Mouse (Mus musculus): Measurements from ENCODE around the gene Sepsecs. TPM values are rescaled to one million over a fixed set of nuclear protein-coding genes. Genes with fewer than 3 reads are reported as not detected.

Gene Sepsecs
- polyA plus RNA-seq, 1 experiment from 2014 or later = 8.0 TPM

GRCm38 (mm10) chr5:52681111-52681510 lies 11.6 kb upstream of the Sepsecs start:
- Histone ChIP-seq H3K4me1 (ENCODE audit: control insufficient read depth, insufficient read depth, low read length) (no peaks in the 10 kb centered on the region), H3K27me3 (ENCODE audit: control insufficient read depth, insufficient read depth, low read length) (no peaks in the 10 kb centered on the region), H3K9me3 (replicated peaks; ENCODE audit: control insufficient read depth, low read length) (no peaks in the 10 kb centered on the region), H3K27ac (replicated peaks; ENCODE audit: low read depth, low read length) (no peak overlapping the region), H3K4me3 (ENCODE audit: low read depth, low read length) (no peak overlapping the region), H3K4me2 (ENCODE audit: low read depth, low read length) (no peak overlapping the region), H3K36me3 (replicated peaks; ENCODE audit: control insufficient read depth, insufficient read depth, low read depth, low read length) (no peaks in the 10 kb centered on the region), H3K9ac (replicated peaks; ENCODE audit: low read length) (no peak overlapping the region)
- DNase-seq (ENCODE audit: low spot score) (no peak), ATAC-seq (replicated peaks; ENCODE audit: insufficient number of reproducible peaks, low FRiP score, low TSS enrichment, low read depth) (no peak)
- 61% methylated on average over 4 of the region's 4 CpGs for WGBS

GRCm38 (mm10) chr5:52680191-52680590 lies 10.7 kb upstream of the Sepsecs start:
- no peak for ATAC-seq (replicated peaks; ENCODE audit: insufficient number of reproducible peaks, low FRiP score, low TSS enrichment, low read depth)
- no peak overlapping the region for H3K9ac ChIP-seq (replicated peaks; ENCODE audit: low read length)
- H3K9me3 ChIP-seq (replicated peaks; ENCODE audit: control insufficient read depth, low read length) = no peaks in the 10 kb centered on the region
- WGBS = 55% methylated on average over 4 of the region's 4 CpGs
- H3K4me1 ChIP-seq (ENCODE audit: control insufficient read depth, insufficient read depth, low read length) = no peaks in the 10 kb centered on the region
- no peaks in the 10 kb centered on the region for H3K36me3 ChIP-seq (replicated peaks; ENCODE audit: control insufficient read depth, insufficient read depth, low read depth, low read length)
- no peak overlapping the region for H3K27ac ChIP-seq (replicated peaks; ENCODE audit: low read depth, low read length)
- no peak overlapping the region for H3K4me3 ChIP-seq (ENCODE audit: low read depth, low read length)
- H3K4me2 ChIP-seq (ENCODE audit: low read depth, low read length) = no peak overlapping the region
- H3K27me3 ChIP-seq (ENCODE audit: control insufficient read depth, insufficient read depth, low read length) = no peaks in the 10 kb centered on the region
- DNase-seq (ENCODE audit: low spot score) = no peak

GRCm38 (mm10) chr5:52678498-52679070 lies 9.1 kb upstream of the Sepsecs start:
- no peak overlapping the region for H3K27ac ChIP-seq (replicated peaks; ENCODE audit: low read depth, low read length)
- no peak overlapping the region for H3K4me3 ChIP-seq (ENCODE audit: low read depth, low read length)
- ATAC-seq (replicated peaks; ENCODE audit: insufficient number of reproducible peaks, low FRiP score, low TSS enrichment, low read depth) (no peak), DNase-seq (ENCODE audit: low spot score) (no peak)
- WGBS = 82% methylated on average over 5 of the region's 5 CpGs
- no peaks in the 10 kb centered on the region for H3K27me3 ChIP-seq (ENCODE audit: control insufficient read depth, insufficient read depth, low read length)
- H3K9me3 ChIP-seq (replicated peaks; ENCODE audit: control insufficient read depth, low read length) = no peaks in the 10 kb centered on the region
- no peaks in the 10 kb centered on the region for H3K36me3 ChIP-seq (replicated peaks; ENCODE audit: control insufficient read depth, insufficient read depth, low read depth, low read length)
- no peak overlapping the region for H3K4me2 ChIP-seq (ENCODE audit: low read depth, low read length)
- no peak overlapping the region for H3K9ac ChIP-seq (replicated peaks; ENCODE audit: low read length)
- H3K4me1 ChIP-seq (ENCODE audit: control insufficient read depth, insufficient read depth, low read length) = no peaks in the 10 kb centered on the region

GRCm38 (mm10) chr5:52677126-52677525 lies 7.6 kb upstream of the Sepsecs start:
- DNase-seq (ENCODE audit: low spot score) (no peak), ATAC-seq (replicated peaks; ENCODE audit: insufficient number of reproducible peaks, low FRiP score, low TSS enrichment, low read depth) (no peak)
- Histone ChIP-seq H3K4me3 (ENCODE audit: low read depth, low read length) (no peak overlapping the region), H3K9me3 (replicated peaks; ENCODE audit: control insufficient read depth, low read length) (no peaks in the 10 kb centered on the region), H3K4me2 (ENCODE audit: low read depth, low read length) (no peak overlapping the region), H3K4me1 (ENCODE audit: control insufficient read depth, insufficient read depth, low read length) (no peaks in the 10 kb centered on the region), H3K36me3 (replicated peaks; ENCODE audit: control insufficient read depth, insufficient read depth, low read depth, low read length) (no peaks in the 10 kb centered on the region), H3K27me3 (ENCODE audit: control insufficient read depth, insufficient read depth, low read length) (no peaks in the 10 kb centered on the region), H3K27ac (replicated peaks; ENCODE audit: low read depth, low read length) (no peak overlapping the region), H3K9ac (replicated peaks; ENCODE audit: low read length) (no peak overlapping the region)
- WGBS = 63% methylated on average over 3 of the region's 3 CpGs

GRCm38 (mm10) chr5:52674384-52675069 lies 5.0 kb upstream of the Sepsecs start:
- H3K9me3 ChIP-seq (replicated peaks; ENCODE audit: control insufficient read depth, low read length) = no peaks in the 10 kb centered on the region
- H3K4me2 ChIP-seq (ENCODE audit: low read depth, low read length) = no peak overlapping the region
- H3K4me3 ChIP-seq (ENCODE audit: low read depth, low read length) = no peak overlapping the region
- WGBS = 67% methylated on average over 4 of the region's 4 CpGs
- no peak for DNase-seq (ENCODE audit: low spot score)
- H3K4me1 ChIP-seq (ENCODE audit: control insufficient read depth, insufficient read depth, low read length) = no peaks in the 10 kb centered on the region
- H3K27me3 ChIP-seq (ENCODE audit: control insufficient read depth, insufficient read depth, low read length) = no peaks in the 10 kb centered on the region
- no peak for ATAC-seq (replicated peaks; ENCODE audit: insufficient number of reproducible peaks, low FRiP score, low TSS enrichment, low read depth)
- H3K36me3 ChIP-seq (replicated peaks; ENCODE audit: control insufficient read depth, insufficient read depth, low read depth, low read length) = no peaks in the 10 kb centered on the region
- H3K9ac ChIP-seq (replicated peaks; ENCODE audit: low read length) = no peak overlapping the region
- H3K27ac ChIP-seq (replicated peaks; ENCODE audit: low read depth, low read length) = no peak overlapping the region

- ATAC-seq (replicated peaks; ENCODE audit: insufficient number of reproducible peaks, low FRiP score, low TSS enrichment, low read depth) (no peak), DNase-seq (ENCODE audit: low spot score) (no peak)
- no peaks in the 10 kb centered on the region for H3K27me3 ChIP-seq (ENCODE audit: control insufficient read depth, insufficient read depth, low read length)
- H3K36me3 ChIP-seq (replicated peaks; ENCODE audit: control insufficient read depth, insufficient read depth, low read depth, low read length) = no peaks in the 10 kb centered on the region
- no peaks in the 10 kb centered on the region for H3K9me3 ChIP-seq (replicated peaks; ENCODE audit: control insufficient read depth, low read length)
- H3K9ac ChIP-seq (replicated peaks; ENCODE audit: low read length) = no peak overlapping the region
- WGBS = 32% methylated on average over 9 of the region's 9 CpGs
- no peaks in the 10 kb centered on the region for H3K4me1 ChIP-seq (ENCODE audit: control insufficient read depth, insufficient read depth, low read length)
- no peak overlapping the region for H3K4me3 ChIP-seq (ENCODE audit: low read depth, low read length)
- no peak overlapping the region for H3K4me2 ChIP-seq (ENCODE audit: low read depth, low read length)
- no peak overlapping the region for H3K27ac ChIP-seq (replicated peaks; ENCODE audit: low read depth, low read length)
Observed at GRCm38 (mm10) chr5:52673341-52673740, 3.8 kb upstream of the Sepsecs start.

- no peak for ATAC-seq (replicated peaks; ENCODE audit: insufficient number of reproducible peaks, low FRiP score, low TSS enrichment, low read depth)
- H3K4me1 ChIP-seq (ENCODE audit: control insufficient read depth, insufficient read depth, low read length) = no peaks in the 10 kb centered on the region
- H3K36me3 ChIP-seq (replicated peaks; ENCODE audit: control insufficient read depth, insufficient read depth, low read depth, low read length) = no peaks in the 10 kb centered on the region
- no peak for DNase-seq (ENCODE audit: low spot score)
- 45% methylated on average over 3 of the region's 3 CpGs for WGBS
- no peak overlapping the region for H3K9ac ChIP-seq (replicated peaks; ENCODE audit: low read length)
- H3K27ac ChIP-seq (replicated peaks; ENCODE audit: low read depth, low read length) = no peak overlapping the region
- no peaks in the 10 kb centered on the region for H3K9me3 ChIP-seq (replicated peaks; ENCODE audit: control insufficient read depth, low read length)
- no peak overlapping the region for H3K4me2 ChIP-seq (ENCODE audit: low read depth, low read length)
- no peak overlapping the region for H3K4me3 ChIP-seq (ENCODE audit: low read depth, low read length)
- no peaks in the 10 kb centered on the region for H3K27me3 ChIP-seq (ENCODE audit: control insufficient read depth, insufficient read depth, low read length)
Observed at GRCm38 (mm10) chr5:52670745-52671144, 1.2 kb upstream of the Sepsecs start.

GRCm38 (mm10) chr5:52666766-52667165 lies 2.7 kb downstream of the Sepsecs start:
- Histone ChIP-seq H3K4me2 (ENCODE audit: low read depth, low read length) (no peak overlapping the region), H3K27ac (replicated peaks; ENCODE audit: low read depth, low read length) (no peak overlapping the region), H3K9ac (replicated peaks; ENCODE audit: low read length) (no peak overlapping the region), H3K9me3 (replicated peaks; ENCODE audit: control insufficient read depth, low read length) (no peaks in the 10 kb centered on the region), H3K4me3 (ENCODE audit: low read depth, low read length) (no peak overlapping the region), H3K36me3 (replicated peaks; ENCODE audit: control insufficient read depth, insufficient read depth, low read depth, low read length) (no peaks in the 10 kb centered on the region), H3K27me3 (ENCODE audit: control insufficient read depth, insufficient read depth, low read length) (no peaks in the 10 kb centered on the region), H3K4me1 (ENCODE audit: control insufficient read depth, insufficient read depth, low read length) (no peaks in the 10 kb centered on the region)
- ATAC-seq (replicated peaks; ENCODE audit: insufficient number of reproducible peaks, low FRiP score, low TSS enrichment, low read depth) (no peak), DNase-seq (ENCODE audit: low spot score) (no peak)
- WGBS = 82% methylated on average over 3 of the region's 3 CpGs

Data from embryonic facial prominence, embryonic 11.5 days (tissue).